Mouse (Mus musculus): ENCODE measurements around the gene Olfr617.
"Not testable (repeated sequence)": the region's sequence is repeated elsewhere in the genome, so short reads cannot be mapped to it uniquely, and the experiment has no call there.

GRCm38 (mm10) chr7:103542617-103543016 lies 30.2 kb upstream of the Olfr617 start, which contains the start of gene Olfr612:
- not testable (repeated sequence) for TF ChIP-seq CTCF, EP300 (IDR thresholded peaks at IDR 0.05; ENCODE audit: low read depth)
